Mouse (Mus musculus) NIH3T3 (cell line): ENCODE data around the gene Ifna15.

Experiments used
- DNase-seq: peaks from one replicate; pipeline ENCODE4 v3.0.0-alpha.2; 2012; ENCODE audit warnings: low read depth

Ifna15 gene

DNA sequence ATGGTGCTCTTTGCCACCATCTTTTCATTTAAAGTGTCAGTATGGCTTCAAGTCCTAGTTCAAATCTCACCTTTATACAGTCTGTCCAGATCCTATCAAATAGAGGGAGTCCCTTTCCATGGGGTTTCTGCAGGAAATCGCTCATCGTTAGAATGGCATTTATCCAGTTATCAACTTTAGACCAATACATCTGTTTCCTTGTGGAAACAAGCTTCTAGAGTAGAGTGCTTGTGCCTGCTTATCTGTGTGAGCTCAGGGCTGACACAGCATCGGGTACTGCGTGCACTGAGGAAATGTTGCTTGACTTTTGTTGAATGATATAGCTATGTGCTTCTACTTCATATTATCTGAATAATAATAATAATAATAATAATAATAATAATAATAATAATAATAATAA, 44.3 kb downstream of the Ifna15 start:
- DNase-seq, result no peak
